Mouse (Mus musculus) adrenal gland, adult 8-10 months (tissue): ENCODE measurements at regions not wholly inside any gene's neighbourhood (a gene's known extent, or its start where the extent isn't known, plus 50 kb on each side); places are given as distances from the start of the nearest gene placed in this dataset.
A peak's percentile ranks its signal among the peaks of the same experiment; 100 is the strongest.

Experiments used
- DNase-seq: peaks from one replicate; pipeline ENCODE4 v3.0.0; 2022

GRCm38 (mm10) chr4:32153356-32153755, 85.2 kb upstream of the Bach2 start:
- DNase-seq = no peak

- no peak for DNase-seq
Observed at GRCm38 (mm10) chr4:32156965-32157364, 81.6 kb upstream of the Bach2 start.

- no peak for DNase-seq
Observed at GRCm38 (mm10) chr4:32158451-32158850, 80.2 kb upstream of the Bach2 start.

- no peak for DNase-seq
Observed at GRCm38 (mm10) chr4:32158886-32159285, 79.7 kb upstream of the Bach2 start.

GRCm38 (mm10) chr4:32160815-32161214, 77.8 kb upstream of the Bach2 start:
- no peak for DNase-seq

- DNase-seq = no peak
Observed at GRCm38 (mm10) chr4:32161871-32162656, 76.5 kb upstream of the Bach2 start.

GRCm38 (mm10) chr4:32162694-32163240, 75.8 kb upstream of the Bach2 start:
- no peak for DNase-seq

GRCm38 (mm10) chr4:32164081-32164641, 74.4 kb upstream of the Bach2 start:
- DNase-seq = no peak

- DNase-seq = no peak
Observed at GRCm38 (mm10) chr4:32164736-32165241, 73.8 kb upstream of the Bach2 start.

GRCm38 (mm10) chr4:32165918-32166528, 72.6 kb upstream of the Bach2 start:
- DNase-seq = no peak

- no peak for DNase-seq
Observed at GRCm38 (mm10) chr4:32167151-32167550, 71.5 kb upstream of the Bach2 start.

- DNase-seq = no peak
Observed at GRCm38 (mm10) chr4:32170106-32170459, 68.5 kb upstream of the Bach2 start.

GRCm38 (mm10) chr4:32170460-32171192, 68.0 kb upstream of the Bach2 start:
- no peak for DNase-seq

- DNase-seq = no peak
Observed at GRCm38 (mm10) chr4:32171291-32171690, 67.3 kb upstream of the Bach2 start.

- DNase-seq = no peak
Observed at GRCm38 (mm10) chr4:32172992-32173391, 65.6 kb upstream of the Bach2 start.

GRCm38 (mm10) chr4:32174771-32175170, 63.8 kb upstream of the Bach2 start:
- no peak for DNase-seq

GRCm38 (mm10) chr4:32175231-32175630, 63.4 kb upstream of the Bach2 start:
- DNase-seq = no peak

- no peak for DNase-seq
Observed at GRCm38 (mm10) chr4:32175853-32176448, 62.7 kb upstream of the Bach2 start.

- DNase-seq = no peak
Observed at GRCm38 (mm10) chr4:32176449-32177135, 62.0 kb upstream of the Bach2 start.

GRCm38 (mm10) chr4:32177933-32178639, 60.5 kb upstream of the Bach2 start:
- DNase-seq = no peak

GRCm38 (mm10) chr4:32179707-32180241, 58.8 kb upstream of the Bach2 start:
- DNase-seq = peak; percentile 65
